Mouse (Mus musculus): ENCODE measurements around the gene Gm19684. TPM values are rescaled to one million over a fixed set of nuclear protein-coding genes. Genes with fewer than 3 reads are reported as not detected.
"Not testable (repeated sequence)": the region's sequence is repeated elsewhere in the genome, so short reads cannot be mapped to it uniquely, and the experiment has no call there.

Gene Gm19684
- not detected in 2 replicates for polyA plus RNA-seq (2014; fragmentation: Nextera tagmentation; extraction: Ambion mirVana)

DNA sequence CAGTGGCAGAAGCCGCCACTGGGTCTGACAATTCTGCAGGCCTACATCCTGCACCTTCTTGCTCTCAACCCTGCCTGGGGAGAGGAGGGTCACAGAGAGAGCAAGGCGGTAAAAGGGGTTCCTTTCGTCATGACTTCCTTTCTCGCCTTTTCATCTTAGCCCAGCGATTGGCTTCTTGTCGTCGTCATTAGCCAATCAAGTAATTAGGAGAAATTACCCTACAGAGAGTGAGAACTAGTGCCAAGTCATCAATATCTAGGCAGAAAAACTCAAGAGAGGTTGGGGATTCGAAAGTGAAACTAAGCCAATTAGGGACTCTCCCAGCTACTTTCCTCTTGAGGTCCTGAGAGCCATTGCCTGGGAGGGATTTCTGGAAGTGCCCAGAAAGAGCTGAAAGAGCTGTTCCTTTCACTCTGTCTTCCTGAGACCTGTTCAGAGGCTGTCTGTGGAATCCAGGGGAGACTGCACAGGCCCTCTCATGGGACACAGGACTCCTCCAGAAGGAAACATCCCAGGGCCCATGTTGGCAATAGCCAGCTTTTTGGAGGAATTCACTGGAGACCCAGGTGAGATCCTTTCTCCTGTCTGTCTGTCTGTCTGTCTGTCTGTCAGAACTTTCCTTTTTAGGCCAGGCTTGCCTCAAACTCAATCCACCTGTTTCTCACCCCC lies at the start of gene Gm19684:
Gene Gm19684 (plus strand): TSS at position 327 of the 669 bp plus-strand sequence.
- WGBS (ENCODE audit: insufficient replicate concordance): 4% methylated on average over 8 of the region's 8 CpGs
- H3K9ac ChIP-seq (ENCODE audit: low read depth, low read length); H3K27ac ChIP-seq (ENCODE audit: low read depth, low read length); H3K4me1 ChIP-seq (ENCODE audit: control insufficient read depth, insufficient read depth, low read length); H3K9me3 ChIP-seq (replicated peaks; ENCODE audit: control insufficient read depth, low read length); H3K36me3 ChIP-seq (ENCODE audit: control insufficient read depth, insufficient read depth, low read length): not testable (repeated sequence)
- H3K4me2 ChIP-seq: peak within 1 kb of the TSS; percentile 39
- peaks cover 22% of the 10 kb centered on the region for H3K27me3 ChIP-seq (ENCODE audit: control insufficient read depth, insufficient read depth, low read length)
- H3K4me3 ChIP-seq (ENCODE audit: low read depth, low read length): peak within 1 kb of the TSS; percentile 21; the same call in 1 of the 2 replicates
- ATAC-seq (replicated peaks; ENCODE audit: insufficient number of reproducible peaks, low FRiP score, low TSS enrichment): peak; percentile 22; the same call in 1 of the 2 replicates

- not testable (repeated sequence) for H3K4me3 ChIP-seq (ENCODE audit: low read depth, low read length); ATAC-seq (replicated peaks; ENCODE audit: insufficient number of reproducible peaks, low FRiP score, low TSS enrichment); H3K36me3 ChIP-seq (ENCODE audit: control insufficient read depth, insufficient read depth, low read length); H3K9ac ChIP-seq (ENCODE audit: low read depth, low read length); H3K4me1 ChIP-seq (ENCODE audit: control insufficient read depth, insufficient read depth, low read length); H3K4me2 ChIP-seq; H3K27ac ChIP-seq (ENCODE audit: low read depth, low read length); H3K9me3 ChIP-seq (replicated peaks; ENCODE audit: control insufficient read depth, low read length)
- H3K27me3 ChIP-seq (ENCODE audit: control insufficient read depth, insufficient read depth, low read length): peaks cover 23% of the 10 kb centered on the region
Observed at GRCm38 (mm10) chr17:36081901-36082300, 39.6 kb upstream of the Gm19684 start.

DNA sequence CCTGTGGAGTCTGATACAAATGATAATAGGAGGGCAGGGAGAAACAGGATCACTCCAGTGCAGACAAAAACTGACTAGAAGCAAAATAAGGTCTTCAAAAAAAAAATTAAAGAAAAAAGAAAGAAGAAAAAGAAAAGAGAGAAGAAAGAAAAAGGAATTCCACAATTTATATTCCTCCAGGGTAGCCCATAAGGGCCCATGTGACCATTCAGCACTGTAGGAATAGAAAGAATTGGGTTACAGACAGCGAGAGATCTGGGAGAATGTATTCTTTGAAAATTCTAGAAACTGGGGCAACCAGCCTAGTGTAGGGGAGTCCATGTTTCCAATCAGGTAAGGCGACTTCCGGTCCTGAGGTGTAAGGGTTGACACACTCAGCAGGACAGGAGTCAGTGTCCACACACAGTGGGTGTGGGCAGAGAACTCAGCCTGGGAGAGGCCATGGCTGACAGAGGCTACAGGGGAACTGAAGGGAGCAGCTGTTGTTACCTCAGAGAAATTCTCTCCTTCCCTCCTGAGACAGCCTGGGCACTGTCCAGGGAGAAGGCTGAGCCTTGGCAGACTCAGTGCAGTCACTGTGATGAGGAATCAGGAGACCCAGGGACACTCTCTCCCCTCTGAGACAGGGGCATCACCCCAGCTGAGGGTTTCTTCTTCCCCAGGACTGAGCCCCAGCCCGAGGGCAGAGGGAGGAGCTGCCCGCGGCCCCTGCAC lies 38.8 kb upstream of the Gm19684 start:
- Histone ChIP-seq H3K27me3 (ENCODE audit: control insufficient read depth, insufficient read depth, low read length) (peaks cover 23% of the 10 kb centered on the region), H3K4me2 (peak overlapping the region; percentile 95), H3K4me3 (ENCODE audit: low read depth, low read length) (peak overlapping the region; percentile 56)
- not testable (repeated sequence) for H3K36me3 ChIP-seq (ENCODE audit: control insufficient read depth, insufficient read depth, low read length); H3K9me3 ChIP-seq (replicated peaks; ENCODE audit: control insufficient read depth, low read length); ATAC-seq (replicated peaks; ENCODE audit: insufficient number of reproducible peaks, low FRiP score, low TSS enrichment); H3K9ac ChIP-seq (ENCODE audit: low read depth, low read length); H3K27ac ChIP-seq (ENCODE audit: low read depth, low read length); H3K4me1 ChIP-seq (ENCODE audit: control insufficient read depth, insufficient read depth, low read length)
- 50% methylated on average over 3 of the region's 6 CpGs for WGBS (ENCODE audit: insufficient replicate concordance)

- H3K9me3 ChIP-seq (replicated peaks; ENCODE audit: control insufficient read depth, low read length): no peaks in the 10 kb centered on the region
- ATAC-seq (replicated peaks; ENCODE audit: insufficient number of reproducible peaks, low FRiP score, low TSS enrichment): 0 out of 2 replicates have a peak, but pooled peaks have one; percentile 35
- peak overlapping the region; percentile 95 for H3K4me2 ChIP-seq
- peak overlapping the region; percentile 56 for H3K4me3 ChIP-seq (ENCODE audit: low read depth, low read length)
- 1% methylated on average over 46 of the region's 46 CpGs for WGBS (ENCODE audit: insufficient replicate concordance)
- H3K36me3 ChIP-seq (ENCODE audit: control insufficient read depth, insufficient read depth, low read length): no peaks in the 10 kb centered on the region
- peaks cover 23% of the 10 kb centered on the region for H3K27me3 ChIP-seq (ENCODE audit: control insufficient read depth, insufficient read depth, low read length)
- peaks cover 4% of the 10 kb centered on the region; the same call in 1 of the 2 replicates for H3K4me1 ChIP-seq (ENCODE audit: control insufficient read depth, insufficient read depth, low read length)
- peak overlapping the region; percentile 65 for H3K9ac ChIP-seq (ENCODE audit: low read depth, low read length)
- no peak overlapping the region for H3K27ac ChIP-seq (ENCODE audit: low read depth, low read length)
Observed at GRCm38 (mm10) chr17:36083266-36083869, 38.1 kb upstream of the Gm19684 start.

DNA sequence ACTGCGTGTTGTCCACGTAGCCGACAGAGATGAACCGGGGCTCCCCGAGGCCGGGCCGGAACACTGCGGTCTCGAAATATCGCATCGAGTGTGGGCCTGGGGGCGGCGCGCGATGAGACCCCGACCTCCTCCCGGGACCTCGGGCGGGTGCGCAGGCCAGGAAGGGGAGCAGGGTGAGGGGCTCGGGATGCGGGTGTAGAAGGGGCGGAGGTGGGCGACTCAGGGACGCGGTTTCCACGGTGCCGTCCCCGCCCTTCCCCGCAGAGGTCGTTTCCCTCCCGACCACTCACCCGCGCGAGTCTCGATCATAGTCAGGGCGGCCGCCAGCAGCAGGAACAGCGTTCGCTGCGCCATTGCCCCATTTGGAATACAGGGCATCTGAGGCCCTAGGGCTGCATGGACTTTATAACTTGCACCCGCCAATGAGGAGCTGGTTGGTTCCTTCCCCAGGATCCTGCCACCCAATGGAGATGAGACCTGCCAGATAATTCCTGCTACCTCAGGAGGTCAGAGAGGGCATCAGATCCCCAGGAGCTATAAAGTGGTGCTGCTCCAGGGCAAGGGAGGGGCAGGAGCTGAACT lies 37.5 kb upstream of the Gm19684 start:
- peak overlapping the region; percentile 65 for H3K9ac ChIP-seq (ENCODE audit: low read depth, low read length)
- H3K36me3 ChIP-seq (ENCODE audit: control insufficient read depth, insufficient read depth, low read length): no peaks in the 10 kb centered on the region
- H3K4me1 ChIP-seq (ENCODE audit: control insufficient read depth, insufficient read depth, low read length): peaks cover 4% of the 10 kb centered on the region; the same call in 1 of the 2 replicates
- H3K9me3 ChIP-seq (replicated peaks; ENCODE audit: control insufficient read depth, low read length): no peaks in the 10 kb centered on the region
- no peak overlapping the region for H3K27ac ChIP-seq (ENCODE audit: low read depth, low read length)
- WGBS (ENCODE audit: insufficient replicate concordance): 3% methylated on average over 41 of the region's 42 CpGs
- peak overlapping the region; percentile 95 for H3K4me2 ChIP-seq
- peaks cover 23% of the 10 kb centered on the region for H3K27me3 ChIP-seq (ENCODE audit: control insufficient read depth, insufficient read depth, low read length)
- H3K4me3 ChIP-seq (ENCODE audit: low read depth, low read length): peak overlapping the region; percentile 56
- 0 out of 2 replicates have a peak, but pooled peaks have one; percentile 22 for ATAC-seq (replicated peaks; ENCODE audit: insufficient number of reproducible peaks, low FRiP score, low TSS enrichment)

GRCm38 (mm10) chr17:36085976-36086375 lies 35.5 kb upstream of the Gm19684 start:
- ATAC-seq (replicated peaks; ENCODE audit: insufficient number of reproducible peaks, low FRiP score, low TSS enrichment): not testable (repeated sequence)

GRCm38 (mm10) chr17:36091933-36092332 lies 29.5 kb upstream of the Gm19684 start:
- H3K36me3 ChIP-seq (ENCODE audit: control insufficient read depth, insufficient read depth, low read length); H3K4me1 ChIP-seq (ENCODE audit: control insufficient read depth, insufficient read depth, low read length); H3K9ac ChIP-seq (ENCODE audit: low read depth, low read length); H3K9me3 ChIP-seq (replicated peaks; ENCODE audit: control insufficient read depth, low read length); ATAC-seq (replicated peaks; ENCODE audit: insufficient number of reproducible peaks, low FRiP score, low TSS enrichment); H3K4me2 ChIP-seq; H3K27me3 ChIP-seq (ENCODE audit: control insufficient read depth, insufficient read depth, low read length); H3K4me3 ChIP-seq (ENCODE audit: low read depth, low read length); H3K27ac ChIP-seq (ENCODE audit: low read depth, low read length): not testable (repeated sequence)
- no CpG with 5 or more reads among the region's 2 CpGs for WGBS (ENCODE audit: insufficient replicate concordance)

More at GRCm38 (mm10) chr17:36085976-36086375, 35.5 kb upstream of the Gm19684 start:
- 50% methylated on average over 1 of the region's 1 CpGs for WGBS (ENCODE audit: insufficient replicate concordance)
- H3K4me3 ChIP-seq (ENCODE audit: low read depth, low read length); H3K4me1 ChIP-seq (ENCODE audit: control insufficient read depth, insufficient read depth, low read length); H3K4me2 ChIP-seq; H3K36me3 ChIP-seq (ENCODE audit: control insufficient read depth, insufficient read depth, low read length); H3K9me3 ChIP-seq (replicated peaks; ENCODE audit: control insufficient read depth, low read length); H3K27ac ChIP-seq (ENCODE audit: low read depth, low read length); H3K9ac ChIP-seq (ENCODE audit: low read depth, low read length): not testable (repeated sequence)
- H3K27me3 ChIP-seq (ENCODE audit: control insufficient read depth, insufficient read depth, low read length): peaks cover 23% of the 10 kb centered on the region

DNA sequence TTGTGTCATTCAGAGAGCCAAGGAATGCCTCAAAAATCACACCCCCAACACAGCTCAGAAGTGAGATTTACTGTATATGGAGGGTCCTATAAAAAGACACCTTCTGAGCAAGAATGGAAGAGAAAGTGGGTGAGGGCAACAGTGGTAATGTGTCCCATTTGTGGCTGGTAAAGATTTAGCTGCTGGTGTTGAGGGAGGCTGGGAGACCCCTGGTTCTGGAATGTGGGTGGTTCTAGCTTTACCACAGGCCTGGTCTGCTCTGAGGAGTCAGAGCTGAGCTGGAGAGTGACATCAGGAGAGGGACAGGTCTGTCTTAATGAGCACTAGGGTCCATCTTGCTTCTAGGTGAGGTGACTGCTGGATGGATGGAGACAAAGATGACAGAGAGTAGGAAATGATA lies 29.0 kb upstream of the Gm19684 start:
- not testable (repeated sequence) for H3K36me3 ChIP-seq (ENCODE audit: control insufficient read depth, insufficient read depth, low read length); H3K27me3 ChIP-seq (ENCODE audit: control insufficient read depth, insufficient read depth, low read length); H3K4me2 ChIP-seq; H3K4me3 ChIP-seq (ENCODE audit: low read depth, low read length); H3K9me3 ChIP-seq (replicated peaks; ENCODE audit: control insufficient read depth, low read length); H3K9ac ChIP-seq (ENCODE audit: low read depth, low read length); ATAC-seq (replicated peaks; ENCODE audit: insufficient number of reproducible peaks, low FRiP score, low TSS enrichment); H3K4me1 ChIP-seq (ENCODE audit: control insufficient read depth, insufficient read depth, low read length); H3K27ac ChIP-seq (ENCODE audit: low read depth, low read length)

Data from heart, embryonic 11.5 days (tissue).